Mouse (Mus musculus): ENCODE data around the gene Gm37240. TPM values are rescaled to one million over a fixed set of nuclear protein-coding genes. Genes with fewer than 3 reads are reported as not detected.

Gene Gm37240
- polyA plus RNA-seq, 1 experiment from 2014 or later, result 0.11 TPM

DNA sequence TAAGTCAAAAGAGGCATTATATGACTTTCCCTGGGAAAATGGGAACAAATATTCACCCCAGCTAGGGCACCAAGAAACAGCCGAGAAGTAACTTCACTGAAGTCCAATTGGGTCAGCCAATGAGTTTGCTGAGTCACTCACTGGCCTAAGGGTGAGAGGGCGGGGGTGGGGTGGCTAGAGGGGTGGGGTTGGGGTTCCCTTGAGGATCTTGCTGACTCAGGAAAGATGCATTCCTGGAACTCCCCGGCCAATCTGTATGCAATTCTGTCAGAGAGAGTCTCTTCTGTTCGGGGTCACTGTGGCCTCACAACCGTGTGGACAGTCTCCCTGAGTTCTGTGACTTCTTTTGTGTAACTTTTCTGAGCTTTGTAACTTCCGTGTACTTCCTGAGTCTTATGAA, 635.7 kb downstream of the Gm37240 start:
- no peak for DNase-seq
- H3K4me1 ChIP-seq (ENCODE audit: control insufficient read depth, insufficient read depth, low read length), result no peaks in the 10 kb centered on the region
- no peak for ATAC-seq (ENCODE audit: low FRiP score, low TSS enrichment)

DNA sequence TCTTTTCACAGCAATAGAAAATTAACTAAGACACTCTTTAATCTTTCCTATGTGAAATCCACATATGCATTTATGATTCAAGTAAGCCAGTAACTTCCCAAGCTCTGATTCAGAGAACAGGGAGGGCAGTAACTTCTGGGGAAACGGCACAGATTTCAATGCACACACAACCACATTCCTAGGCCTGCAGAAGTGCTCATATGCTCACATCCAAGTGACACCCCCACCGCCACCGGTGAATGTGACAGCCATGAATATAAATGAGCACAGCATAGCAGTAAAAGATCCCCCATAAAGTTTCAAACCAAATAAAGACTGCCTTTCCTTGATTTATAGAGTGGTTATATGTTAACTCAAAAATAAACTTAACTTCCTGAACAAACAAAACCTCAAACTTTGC, 641.2 kb downstream of the Gm37240 start:
- no peak overlapping the region for H3K4me2 ChIP-seq (ENCODE audit: low read length)
- H3K27me3 ChIP-seq (ENCODE audit: control insufficient read depth, insufficient read depth, low read length), result no peaks in the 10 kb centered on the region
- no peaks in the 10 kb centered on the region for H3K4me1 ChIP-seq (ENCODE audit: control insufficient read depth, insufficient read depth, low read length)
- no peaks in the 10 kb centered on the region for H3K9me3 ChIP-seq (ENCODE audit: control insufficient read depth, low read length)
- no peak overlapping the region for H3K9ac ChIP-seq (replicated peaks; ENCODE audit: low read length)
- DNase-seq (no peak), ATAC-seq (ENCODE audit: low FRiP score, low TSS enrichment) (no peak)
- H3K4me3 ChIP-seq (replicated peaks; ENCODE audit: low read depth, low read length), result no peak overlapping the region
- 95% methylated on average over 3 of the region's 3 CpGs for WGBS
- H3K36me3 ChIP-seq (ENCODE audit: control insufficient read depth, insufficient read depth, low read length), result no peaks in the 10 kb centered on the region
- H3K27ac ChIP-seq (replicated peaks; ENCODE audit: low read depth, low read length), result no peak overlapping the region

More for the DNA sequence above, 635.7 kb downstream of the Gm37240 start:
- no peaks in the 10 kb centered on the region for H3K9me3 ChIP-seq (ENCODE audit: control insufficient read depth, low read length)
- H3K9ac ChIP-seq (replicated peaks; ENCODE audit: low read length), result no peak overlapping the region
- no peaks in the 10 kb centered on the region for H3K36me3 ChIP-seq (ENCODE audit: control insufficient read depth, insufficient read depth, low read length)
- 85% methylated on average over 6 of the region's 6 CpGs for WGBS
- no peaks in the 10 kb centered on the region for H3K27me3 ChIP-seq (ENCODE audit: control insufficient read depth, insufficient read depth, low read length)
- H3K4me2 ChIP-seq (ENCODE audit: low read length), result no peak overlapping the region
- H3K27ac ChIP-seq (replicated peaks; ENCODE audit: low read depth, low read length), result no peak overlapping the region
- H3K4me3 ChIP-seq (replicated peaks; ENCODE audit: low read depth, low read length), result no peak overlapping the region

DNA sequence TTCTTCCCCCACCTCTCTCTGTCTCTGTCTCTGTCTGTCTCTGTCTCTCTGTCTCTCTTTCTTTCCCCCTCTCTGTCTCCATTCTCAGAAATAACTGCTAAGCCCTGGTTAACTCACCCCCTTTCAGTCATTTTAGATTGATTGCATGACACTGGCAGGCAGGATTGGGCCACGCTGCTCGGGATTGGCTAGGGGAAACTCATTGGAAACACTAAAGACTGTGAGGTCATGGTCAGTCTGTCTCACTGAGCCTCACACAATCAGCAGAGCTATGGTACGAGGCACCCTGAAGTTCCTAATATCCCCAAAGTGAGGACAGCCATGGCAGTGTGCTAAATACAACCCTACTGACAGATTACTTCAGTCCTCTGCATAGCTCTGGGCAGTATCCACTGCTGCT, 650.8 kb downstream of the Gm37240 start:
- Histone ChIP-seq H3K4me3 (replicated peaks; ENCODE audit: low read depth, low read length) (no peak overlapping the region), H3K27ac (replicated peaks; ENCODE audit: low read depth, low read length) (no peak overlapping the region), H3K4me2 (ENCODE audit: low read length) (no peak overlapping the region), H3K4me1 (ENCODE audit: control insufficient read depth, insufficient read depth, low read length) (no peaks in the 10 kb centered on the region), H3K27me3 (ENCODE audit: control insufficient read depth, insufficient read depth, low read length) (no peaks in the 10 kb centered on the region), H3K9me3 (ENCODE audit: control insufficient read depth, low read length) (no peaks in the 10 kb centered on the region), H3K9ac (replicated peaks; ENCODE audit: low read length) (no peak overlapping the region), H3K36me3 (ENCODE audit: control insufficient read depth, insufficient read depth, low read length) (no peaks in the 10 kb centered on the region)
- ATAC-seq (ENCODE audit: low FRiP score, low TSS enrichment) (no peak), DNase-seq (no peak)
- 77% methylated on average over 3 of the region's 3 CpGs for WGBS

DNA sequence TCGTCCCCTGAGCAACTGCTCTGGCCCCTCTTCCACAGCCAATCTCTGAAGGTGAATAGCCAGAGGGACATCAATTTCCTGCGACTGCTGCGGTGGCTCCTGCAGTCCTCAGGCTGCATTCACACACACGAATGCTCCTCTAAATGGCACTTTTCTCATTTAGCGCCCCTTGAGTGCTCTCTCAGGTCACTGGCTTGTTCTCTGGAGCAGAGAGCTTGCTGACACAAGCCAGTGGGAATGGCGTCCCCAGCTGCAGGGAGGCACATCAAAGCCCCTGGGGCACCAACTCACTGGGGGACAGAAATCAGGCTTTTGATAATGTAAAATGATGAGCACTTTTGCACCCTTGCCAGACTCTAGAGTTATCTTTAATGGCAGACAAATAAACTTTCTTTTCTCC, 654.5 kb downstream of the Gm37240 start:
- no peaks in the 10 kb centered on the region for H3K36me3 ChIP-seq (ENCODE audit: control insufficient read depth, insufficient read depth, low read length)
- H3K4me1 ChIP-seq (ENCODE audit: control insufficient read depth, insufficient read depth, low read length), result no peaks in the 10 kb centered on the region
- no peaks in the 10 kb centered on the region for H3K9me3 ChIP-seq (ENCODE audit: control insufficient read depth, low read length)
- no peaks in the 10 kb centered on the region for H3K27me3 ChIP-seq (ENCODE audit: control insufficient read depth, insufficient read depth, low read length)
- DNase-seq (no peak), ATAC-seq (ENCODE audit: low FRiP score, low TSS enrichment) (no peak)
- no peak overlapping the region for H3K4me2 ChIP-seq (ENCODE audit: low read length)
- H3K4me3 ChIP-seq (replicated peaks; ENCODE audit: low read depth, low read length), result no peak overlapping the region
- H3K27ac ChIP-seq (replicated peaks; ENCODE audit: low read depth, low read length), result no peak overlapping the region
- no peak overlapping the region for H3K9ac ChIP-seq (replicated peaks; ENCODE audit: low read length)
- 62% methylated on average over 6 of the region's 6 CpGs for WGBS

DNA sequence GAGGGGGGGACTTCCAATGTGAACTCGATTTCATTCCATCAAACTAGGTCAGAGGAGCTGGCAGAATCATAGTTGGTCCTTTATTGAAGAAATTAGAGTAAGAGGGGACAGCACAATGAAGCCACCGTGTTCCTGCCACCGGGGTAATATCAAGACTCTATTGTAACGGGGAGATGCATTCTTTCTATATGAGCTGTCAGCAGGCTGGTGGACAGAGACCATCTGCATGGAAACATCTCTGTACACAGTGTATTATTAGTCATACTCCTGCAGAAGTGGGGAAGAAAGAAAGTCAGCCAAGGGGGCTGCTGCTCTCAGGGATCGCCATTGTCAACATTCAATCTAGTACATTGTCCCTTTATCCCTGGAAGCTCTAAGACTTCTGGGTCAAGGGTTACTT, 665.3 kb downstream of the Gm37240 start:
- no peak overlapping the region for H3K4me2 ChIP-seq (ENCODE audit: low read length)
- no peak overlapping the region for H3K27ac ChIP-seq (replicated peaks; ENCODE audit: low read depth, low read length)
- no peak overlapping the region for H3K9ac ChIP-seq (replicated peaks; ENCODE audit: low read length)
- no peaks in the 10 kb centered on the region for H3K9me3 ChIP-seq (ENCODE audit: control insufficient read depth, low read length)
- no peaks in the 10 kb centered on the region for H3K27me3 ChIP-seq (ENCODE audit: control insufficient read depth, insufficient read depth, low read length)
- 88% methylated on average over 5 of the region's 5 CpGs for WGBS
- ATAC-seq (ENCODE audit: low FRiP score, low TSS enrichment) (no peak), DNase-seq (no peak)
- H3K36me3 ChIP-seq (ENCODE audit: control insufficient read depth, insufficient read depth, low read length), result no peaks in the 10 kb centered on the region
- H3K4me1 ChIP-seq (ENCODE audit: control insufficient read depth, insufficient read depth, low read length), result no peaks in the 10 kb centered on the region
- no peak overlapping the region for H3K4me3 ChIP-seq (replicated peaks; ENCODE audit: low read depth, low read length)

DNA sequence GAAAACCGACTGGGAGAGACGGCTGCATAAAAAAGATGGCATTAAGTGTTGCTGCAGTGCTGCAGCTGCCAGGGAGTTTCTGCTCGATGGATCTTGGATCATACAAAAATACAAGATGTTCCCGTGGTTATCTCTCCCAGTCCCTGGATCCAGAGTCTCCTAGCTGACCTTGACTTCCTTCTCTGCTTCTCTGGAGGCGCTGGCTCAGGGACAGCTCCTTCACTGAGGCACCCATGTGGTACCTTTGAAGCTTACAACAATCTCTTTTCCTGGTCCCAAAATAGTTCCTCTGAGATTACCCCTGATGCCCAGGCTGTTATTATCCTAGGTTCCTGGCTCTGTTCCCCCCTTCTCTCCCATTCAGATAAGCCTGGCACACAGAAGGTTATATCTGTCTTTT, 672.4 kb downstream of the Gm37240 start:
- no peaks in the 10 kb centered on the region for H3K36me3 ChIP-seq (ENCODE audit: control insufficient read depth, insufficient read depth, low read length)
- H3K4me1 ChIP-seq (ENCODE audit: control insufficient read depth, insufficient read depth, low read length), result peaks cover under 1% of the 10 kb centered on the region; the same call in 1 of the 2 replicates
- ATAC-seq (ENCODE audit: low FRiP score, low TSS enrichment) (no peak), DNase-seq (no peak)
- no peak overlapping the region for H3K4me2 ChIP-seq (ENCODE audit: low read length)
- H3K9ac ChIP-seq (replicated peaks; ENCODE audit: low read length), result no peak overlapping the region
- no peak overlapping the region for H3K27ac ChIP-seq (replicated peaks; ENCODE audit: low read depth, low read length)
- H3K4me3 ChIP-seq (replicated peaks; ENCODE audit: low read depth, low read length), result no peak overlapping the region
- H3K27me3 ChIP-seq (ENCODE audit: control insufficient read depth, insufficient read depth, low read length), result no peaks in the 10 kb centered on the region
- H3K9me3 ChIP-seq (ENCODE audit: control insufficient read depth, low read length), result no peaks in the 10 kb centered on the region
- WGBS, result 88% methylated on average over 5 of the region's 5 CpGs

DNA sequence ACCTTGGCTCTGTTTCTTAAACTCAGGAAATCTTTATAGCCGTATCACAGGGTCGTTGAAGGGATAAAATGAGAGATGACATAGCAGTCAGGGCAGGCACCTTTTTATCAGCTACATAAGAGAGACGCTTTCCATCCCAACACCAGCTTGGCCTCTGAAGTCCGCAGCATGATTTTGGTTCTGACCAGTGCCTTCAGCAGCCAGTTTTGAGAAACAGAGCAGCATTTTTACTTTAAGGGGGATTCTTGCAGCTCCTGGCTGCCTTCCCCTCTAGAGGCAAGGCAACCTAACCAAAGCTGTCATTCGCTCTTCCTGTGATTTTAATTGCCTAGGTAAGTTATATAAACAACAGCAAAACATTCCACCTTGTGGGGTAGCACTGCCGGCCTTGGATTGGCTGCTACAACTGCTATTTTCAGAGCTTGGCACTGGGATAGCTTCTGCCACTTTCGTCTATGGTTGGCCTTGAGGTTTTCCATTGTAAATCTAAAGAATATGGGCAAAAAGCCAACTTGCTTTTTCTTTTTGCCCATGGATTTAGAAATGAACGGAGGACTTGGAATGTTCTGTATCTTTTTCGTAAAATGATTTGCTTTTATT, 674.5 kb downstream of the Gm37240 start:
- H3K4me3 ChIP-seq (replicated peaks; ENCODE audit: low read depth, low read length), result no peak overlapping the region
- H3K27ac ChIP-seq (replicated peaks; ENCODE audit: low read depth, low read length), result no peak overlapping the region
- no peak for DNase-seq
- no peak overlapping the region for H3K9ac ChIP-seq (replicated peaks; ENCODE audit: low read length)
- no peaks in the 10 kb centered on the region for H3K9me3 ChIP-seq (ENCODE audit: control insufficient read depth, low read length)
- H3K4me1 ChIP-seq (ENCODE audit: control insufficient read depth, insufficient read depth, low read length), result peaks cover 3% of the 10 kb centered on the region; the same call in 1 of the 2 replicates
- no peaks in the 10 kb centered on the region for H3K27me3 ChIP-seq (ENCODE audit: control insufficient read depth, insufficient read depth, low read length)
- no peak for ATAC-seq (ENCODE audit: low FRiP score, low TSS enrichment)
- H3K36me3 ChIP-seq (ENCODE audit: control insufficient read depth, insufficient read depth, low read length), result no peaks in the 10 kb centered on the region
- WGBS, result 87% methylated on average over 9 of the region's 9 CpGs
- H3K4me2 ChIP-seq (ENCODE audit: low read length), result no peak overlapping the region

DNA sequence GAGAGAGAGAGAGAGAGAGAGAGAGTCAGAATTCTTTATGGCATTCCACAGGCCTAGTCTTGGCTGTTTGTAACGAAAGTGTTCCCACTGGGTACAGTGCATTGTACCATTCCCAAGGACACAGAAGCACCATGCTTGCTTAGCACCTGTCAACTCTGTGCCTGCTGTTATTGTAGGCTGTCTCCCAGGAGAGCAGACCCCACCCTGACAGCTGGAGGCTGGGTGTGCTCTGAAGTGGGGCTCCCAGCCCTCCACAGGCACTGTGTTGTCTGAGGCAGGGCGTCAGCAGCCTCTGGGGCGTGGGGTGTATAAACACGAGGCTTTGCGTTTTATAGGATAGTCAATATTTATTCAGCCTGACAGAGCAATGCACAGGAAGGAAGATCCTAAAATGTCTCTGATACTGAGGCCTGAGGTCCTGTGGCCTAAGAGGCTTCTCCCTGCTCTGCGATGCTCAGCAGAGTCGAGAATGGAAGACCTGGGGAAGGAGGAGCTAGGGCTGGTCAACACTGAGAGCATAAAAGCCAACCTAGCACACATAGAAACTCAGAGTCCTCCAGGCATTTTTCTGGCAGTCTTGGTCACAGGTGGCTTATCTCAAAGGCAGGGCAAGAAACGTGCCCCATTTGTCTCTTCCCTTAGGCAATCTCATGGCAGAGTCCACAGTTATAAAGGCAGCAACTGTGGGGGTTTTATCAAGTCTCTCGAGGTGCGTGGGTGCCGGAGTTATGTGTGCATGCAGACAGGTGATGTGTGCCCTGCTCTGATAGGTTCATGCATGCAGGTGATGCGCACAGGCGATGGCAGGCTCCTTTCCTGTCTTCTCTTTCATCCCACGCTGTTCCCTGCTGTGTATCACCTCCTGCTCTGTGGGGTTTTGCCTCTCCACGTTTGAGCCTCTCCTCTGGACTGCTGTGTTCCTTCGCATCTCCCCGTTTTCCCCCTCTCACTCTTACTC, 677.2 kb downstream of the Gm37240 start:
- Histone ChIP-seq H3K9ac (replicated peaks; ENCODE audit: low read length) (no peak overlapping the region), H3K9me3 (ENCODE audit: control insufficient read depth, low read length) (no peaks in the 10 kb centered on the region), H3K36me3 (ENCODE audit: control insufficient read depth, insufficient read depth, low read length) (no peaks in the 10 kb centered on the region), H3K4me2 (ENCODE audit: low read length) (no peak overlapping the region), H3K4me3 (replicated peaks; ENCODE audit: low read depth, low read length) (no peak overlapping the region), H3K4me1 (ENCODE audit: control insufficient read depth, insufficient read depth, low read length) (peaks cover 3% of the 10 kb centered on the region; the same call in 1 of the 2 replicates), H3K27me3 (ENCODE audit: control insufficient read depth, insufficient read depth, low read length) (no peaks in the 10 kb centered on the region), H3K27ac (replicated peaks; ENCODE audit: low read depth, low read length) (no peak overlapping the region)
- DNase-seq, result no peak
- ATAC-seq (ENCODE audit: low FRiP score, low TSS enrichment), result no peak
- 77% methylated on average over 17 of the region's 17 CpGs for WGBS

DNA sequence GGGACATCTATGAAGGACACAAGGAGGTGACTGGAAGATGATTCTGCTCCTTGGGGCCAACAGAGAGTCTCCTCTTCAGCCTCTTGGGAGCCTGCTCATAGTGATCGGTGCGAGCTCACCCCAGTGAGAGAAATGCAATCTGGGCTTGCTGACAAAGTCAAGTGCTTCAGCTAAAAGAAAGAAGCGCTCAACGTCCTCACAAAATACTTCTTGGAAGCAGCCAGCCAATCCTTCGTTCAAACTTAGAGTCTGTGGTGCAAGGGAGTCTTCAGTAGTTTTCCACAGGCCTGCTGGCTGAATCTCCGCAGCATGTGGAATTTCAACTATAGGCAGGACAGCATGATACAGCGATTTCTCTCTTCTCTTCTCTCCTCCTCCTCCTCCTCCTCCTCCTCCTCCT, 680.8 kb downstream of the Gm37240 start:
- H3K4me3 ChIP-seq (replicated peaks; ENCODE audit: low read depth, low read length), result no peak overlapping the region
- H3K9ac ChIP-seq (replicated peaks; ENCODE audit: low read length), result no peak overlapping the region
- ATAC-seq (ENCODE audit: low FRiP score, low TSS enrichment), result no peak
- H3K27me3 ChIP-seq (ENCODE audit: control insufficient read depth, insufficient read depth, low read length), result no peaks in the 10 kb centered on the region
- DNase-seq, result no peak
- H3K36me3 ChIP-seq (ENCODE audit: control insufficient read depth, insufficient read depth, low read length), result no peaks in the 10 kb centered on the region
- H3K9me3 ChIP-seq (ENCODE audit: control insufficient read depth, low read length), result no peaks in the 10 kb centered on the region
- no peak overlapping the region for H3K27ac ChIP-seq (replicated peaks; ENCODE audit: low read depth, low read length)
- WGBS, result 93% methylated on average over 7 of the region's 7 CpGs
- peaks cover 3% of the 10 kb centered on the region; the same call in 1 of the 2 replicates for H3K4me1 ChIP-seq (ENCODE audit: control insufficient read depth, insufficient read depth, low read length)
- no peak overlapping the region for H3K4me2 ChIP-seq (ENCODE audit: low read length)

Data from midbrain, embryonic 14.5 days (tissue).